Mouse (Mus musculus) cortical plate, adult 2 months (tissue): Measurements from ENCODE around the gene Ubqln4. TPM values are rescaled to one million over a fixed set of nuclear protein-coding genes. Genes with fewer than 3 reads are reported as not detected.
A peak's percentile ranks its signal among the peaks of the same experiment; 100 is the strongest.

Experiments used
- H3K27ac ChIP-seq: fragments of 200-500 bp; 2 replicates; pipeline ENCODE4 v1.5.1; 2012; ENCODE audit warnings: low read length, control low read depth, inconsistent platforms; ENCODE audit not compliant: insufficient read depth
- H3K4me1 ChIP-seq: fragments of 200-500 bp; 2 replicates; pipeline ENCODE4 v1.6.1; 2011; ENCODE audit warnings: low read length; ENCODE audit not compliant: control insufficient read depth, insufficient read depth
- H3K4me3 ChIP-seq: fragments of 200-500 bp; 2 replicates; pipeline ENCODE4 v1.5.1; 2011; ENCODE audit warnings: mild to moderate bottlenecking, low read length, control low read depth; ENCODE audit not compliant: insufficient read depth
- CTCF ChIP-seq: fragments of 200-500 bp; IDR thresholded peaks from 2 replicates; pipeline ENCODE4 v1.5.1; 2011; ENCODE audit warnings: mild to moderate bottlenecking, control low read depth, low read length; ENCODE audit not compliant: insufficient read depth; ENCODE audit errors: extremely low read depth
- POLR2A ChIP-seq: fragments of 200-500 bp; IDR thresholded peaks from 2 replicates; pipeline ENCODE4 v1.6.1; 2011; ENCODE audit warnings: mild to moderate bottlenecking, low read length, control low read depth; ENCODE audit not compliant: insufficient read depth; ENCODE audit errors: extremely low read depth
- polyA plus RNA-seq: library from polyadenylated mRNA; depleted of rRNA; stranded (reverse); fragments of >200 nt; gene quantifications from 2 replicates; pipeline ENCODE4 v1.2.3, GENCODE M21; 2012

Gene Ubqln4
- polyA plus RNA-seq, 1 experiment, result 103 TPM

- Histone ChIP-seq H3K4me1 (no peaks in the 10 kb centered on the region), H3K4me3 (no peak overlapping the region), H3K27ac (no peak overlapping the region)
- no peak for TF ChIP-seq CTCF
- TF ChIP-seq POLR2A, result no peak
Measured at GRCm38 (mm10) chr3:88539397-88539796, 14.2 kb upstream of the Ubqln4 start.

GRCm38 (mm10) chr3:88540085-88540484 is 13.5 kb upstream of the Ubqln4 start:
- no peak overlapping the region for H3K4me3 ChIP-seq
- TF ChIP-seq POLR2A, result no peak
- TF ChIP-seq CTCF, result no peak
- H3K27ac ChIP-seq, result no peak overlapping the region
- no peaks in the 10 kb centered on the region for H3K4me1 ChIP-seq

GRCm38 (mm10) chr3:88541622-88542401 is 11.7 kb upstream of the Ubqln4 start:
- no peak overlapping the region for H3K4me3 ChIP-seq
- no peak overlapping the region for H3K27ac ChIP-seq
- no peaks in the 10 kb centered on the region for H3K4me1 ChIP-seq
- no peak for TF ChIP-seq CTCF
- TF ChIP-seq POLR2A, result no peak

- TF ChIP-seq CTCF (no peak), POLR2A (no peak)
- H3K4me3 ChIP-seq, result no peak overlapping the region
- H3K27ac ChIP-seq, result no peak overlapping the region
- no peaks in the 10 kb centered on the region for H3K4me1 ChIP-seq
Measured at GRCm38 (mm10) chr3:88542486-88542885, 11.1 kb upstream of the Ubqln4 start.

- Histone ChIP-seq H3K4me1 (no peaks in the 10 kb centered on the region), H3K27ac (no peak overlapping the region), H3K4me3 (no peak overlapping the region)
- TF ChIP-seq POLR2A (no peak), CTCF (no peak)
Measured at GRCm38 (mm10) chr3:88543174-88543573, 10.4 kb upstream of the Ubqln4 start.

GRCm38 (mm10) chr3:88543651-88544410 is 9.7 kb upstream of the Ubqln4 start:
- TF ChIP-seq CTCF (no peak), POLR2A (no peak)
- Histone ChIP-seq H3K4me1 (no peaks in the 10 kb centered on the region), H3K27ac (no peak overlapping the region), H3K4me3 (no peak overlapping the region)

- Histone ChIP-seq H3K4me1 (no peaks in the 10 kb centered on the region), H3K27ac (no peak overlapping the region), H3K4me3 (no peak overlapping the region)
- TF ChIP-seq POLR2A, result no peak
- TF ChIP-seq CTCF, result peak; percentile 33; the same call in 1 of the 2 replicates
Measured at GRCm38 (mm10) chr3:88544514-88544913, 9.0 kb upstream of the Ubqln4 start.

GRCm38 (mm10) chr3:88544955-88545591 is 8.5 kb upstream of the Ubqln4 start:
- no peak for TF ChIP-seq CTCF
- no peak for TF ChIP-seq POLR2A
- no peak overlapping the region for H3K4me3 ChIP-seq
- no peak overlapping the region for H3K27ac ChIP-seq
- H3K4me1 ChIP-seq, result no peaks in the 10 kb centered on the region

GRCm38 (mm10) chr3:88546674-88547418 is 6.7 kb upstream of the Ubqln4 start:
- TF ChIP-seq POLR2A (no peak), CTCF (no peak)
- H3K4me3 ChIP-seq, result no peak overlapping the region
- H3K4me1 ChIP-seq, result no peaks in the 10 kb centered on the region; the same call in 1 of the 2 replicates
- no peak overlapping the region for H3K27ac ChIP-seq
